Mouse (Mus musculus) MEL (cell line): ENCODE results near the gene Krtap3-3.

Experiments
- CTCF ChIP-seq, 3 experiments: IDR thresholded peaks in 2 of 3; conservative IDR thresholded peaks in 1 of 3; 2 replicates each; pipeline ENCODE4 v1.5.1; 2011 to 2012; ENCODE audit warnings: low read length in 3 of 3, low read depth in 2 of 3, mild to moderate bottlenecking in 2 of 3, improper control_type of control experiment in 1 of 3, inconsistent platforms in 1 of 3, mixed read lengths in 1 of 3, moderate library complexity in 1 of 3; ENCODE audit not compliant: control insufficient read depth in 1 of 3, insufficient read depth in 1 of 3, poor library complexity in 1 of 3, severe bottlenecking in 1 of 3
- E2F4 ChIP-seq: IDR thresholded peaks from 2 replicates; pipeline ENCODE4 v1.6.1; 2011; ENCODE audit warnings: low read depth, low read length, improper control_type of control experiment, borderline replicate concordance
- EP300 ChIP-seq, 2 experiments: IDR thresholded peaks; 2 replicates each; pipeline ENCODE4 v1.6.1; 2011; ENCODE audit warnings: improper control_type of control experiment in 2 of 2, low read length in 2 of 2, low read depth in 1 of 2, mild to moderate bottlenecking in 1 of 2
- GABPA ChIP-seq: IDR thresholded peaks from 2 replicates; pipeline ENCODE4 v1.6.1; 2012; ENCODE audit warnings: low read depth, mild to moderate bottlenecking, inconsistent platforms, low read length, improper control_type of control experiment, moderate library complexity
- JUND ChIP-seq: IDR thresholded peaks from 2 replicates; pipeline ENCODE4 v1.6.1; 2011; ENCODE audit warnings: low read depth, mild to moderate bottlenecking, improper control_type of control experiment, low read length
- KAT2A ChIP-seq: conservative IDR thresholded peaks from 2 replicates; pipeline ENCODE4 v1.6.1; 2012; ENCODE audit warnings: low read depth, low read length, improper control_type of control experiment, inconsistent platforms
- POLR2A ChIP-seq, 2 experiments: IDR thresholded peaks; 2 replicates each; pipeline ENCODE4 v1.6.1; 2011 to 2012; ENCODE audit warnings: low read length in 2 of 2, mild to moderate bottlenecking in 2 of 2, control low read depth in 1 of 2, improper control_type of control experiment in 1 of 2, low read depth in 1 of 2, moderate library complexity in 1 of 2; ENCODE audit not compliant: control insufficient read depth in 1 of 2, insufficient read depth in 1 of 2, poor library complexity in 1 of 2
- POLR2AphosphoS5 ChIP-seq: IDR thresholded peaks from 2 replicates; pipeline ENCODE4 v1.6.1; 2012; ENCODE audit warnings: low read depth, borderline replicate concordance, mild to moderate bottlenecking, inconsistent platforms, low read length, moderate library complexity, mixed read lengths
- RAD21 ChIP-seq: IDR thresholded peaks from 2 replicates; pipeline ENCODE4 v1.6.1; 2011; ENCODE audit warnings: mild to moderate bottlenecking, low read depth, low read length, improper control_type of control experiment
- TAL1 ChIP-seq: IDR thresholded peaks from 2 replicates; pipeline ENCODE4 v1.6.1; 2012; ENCODE audit warnings: mild to moderate bottlenecking, inconsistent platforms, low read length, moderate library complexity, mixed read lengths
- TCF12 ChIP-seq: IDR thresholded peaks from 2 replicates; pipeline ENCODE4 v1.6.1; 2014; ENCODE audit warnings: low read depth, mild to moderate bottlenecking, inconsistent platforms, low read length, improper control_type of control experiment, moderate library complexity
- USF1 ChIP-seq: IDR thresholded peaks from 2 replicates; pipeline ENCODE4 v1.6.1; 2014; ENCODE audit warnings: low read depth, mild to moderate bottlenecking, inconsistent platforms, low read length, improper control_type of control experiment, moderate library complexity
- ZMIZ1 ChIP-seq: IDR thresholded peaks from 2 replicates; pipeline ENCODE4 v1.6.1; 2012; ENCODE audit warnings: low read depth, mild to moderate bottlenecking, inconsistent platforms, low read length, improper control_type of control experiment, moderate library complexity

DNA sequence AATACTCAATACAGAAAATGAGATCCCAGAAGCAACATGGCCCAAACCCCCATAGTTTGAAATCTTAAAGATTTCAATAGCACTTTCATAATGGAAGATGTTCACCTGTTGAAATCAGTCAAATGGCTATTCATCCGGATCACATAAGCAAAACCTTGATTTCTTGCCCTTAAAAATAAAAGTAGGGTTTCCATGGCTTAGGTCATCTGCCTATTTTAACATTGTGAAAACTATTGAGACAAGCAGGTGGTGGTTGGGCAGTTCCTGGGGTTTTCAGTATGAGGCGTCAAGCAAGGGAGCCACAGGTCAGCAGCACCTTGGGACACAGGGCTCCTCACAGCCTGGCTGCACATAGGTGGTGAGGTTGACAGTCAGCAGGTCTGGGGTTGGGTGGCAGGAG lies 5.5 kb upstream of the Krtap3-3 start:
- TF ChIP-seq EP300 (IDR thresholded peaks at IDR 0.05; ENCODE audit: low read depth in 1 of 2, low read length in 2 of 2) (no peak), TCF12 (no peak), JUND (no peak), TAL1 (no peak), POLR2A (IDR thresholded peaks at IDR 0.05; ENCODE audit: control insufficient read depth in 1 of 2, insufficient read depth in 1 of 2, low read depth in 1 of 2, low read length in 2 of 2, poor library complexity in 1 of 2) (no peak), POLR2AphosphoS5 (no peak), USF1 (no peak), CTCF (IDR thresholded peaks at IDR 0.05 in 2 of 3, conservative IDR thresholded peaks at IDR 0.05 in 1 of 3; ENCODE audit: control insufficient read depth in 1 of 3, insufficient read depth in 1 of 3, low read depth in 2 of 3, low read length in 3 of 3, poor library complexity in 1 of 3, severe bottlenecking in 1 of 3) (no peak), GABPA (no peak), RAD21 (no peak), E2F4 (no peak), ZMIZ1 (no peak), KAT2A (no peak)
